Mouse (Mus musculus): Measurements from ENCODE around the gene Trmt5. TPM values are rescaled to one million over a fixed set of nuclear protein-coding genes. Genes with fewer than 3 reads are reported as not detected.

Trmt5 gene
- polyA plus RNA-seq, 1 experiment: 8.3 TPM

DNA sequence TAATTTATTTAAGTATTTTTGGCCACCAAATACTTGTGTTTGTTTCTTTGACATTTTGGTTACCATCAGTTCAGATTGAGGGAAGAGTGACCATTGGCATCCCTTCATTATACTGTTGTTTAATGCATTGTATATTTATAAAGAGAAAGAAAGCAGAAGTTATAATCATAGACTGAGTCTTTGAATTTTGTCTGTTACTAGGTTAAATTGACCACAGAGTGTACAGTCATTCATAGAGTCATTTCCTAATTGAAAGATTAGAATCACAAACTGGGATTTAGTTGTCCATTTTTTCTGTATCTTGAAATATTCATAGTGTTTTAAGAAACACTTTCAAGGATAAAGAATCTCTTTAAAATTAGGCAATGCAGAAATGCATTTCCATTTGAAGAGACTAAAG is 55.0 kb downstream of the Trmt5 start:
- no peak for TF ChIP-seq CEBPB (IDR thresholded peaks at IDR 0.05; ENCODE audit: low read depth)
- no peak for TF ChIP-seq CTCF (IDR thresholded peaks at IDR 0.05; ENCODE audit: control insufficient read depth, insufficient read depth, insufficient read length)
- TF ChIP-seq USF1 (IDR thresholded peaks at IDR 0.05; ENCODE audit: low read depth): no peak
- TF ChIP-seq FOSL1 (IDR thresholded peaks at IDR 0.05; ENCODE audit: insufficient read depth, low read length, poor library complexity, severe bottlenecking): no peak
- TF ChIP-seq MAX (IDR thresholded peaks at IDR 0.05): no peak
- Histone ChIP-seq H3ac (ENCODE audit: control insufficient read depth, insufficient read length, low read depth) (no peak overlapping the region), H3K27me3 (ENCODE audit: control insufficient read depth, insufficient read depth, insufficient read length) (no peaks in the 10 kb centered on the region), H3K4me3 (ENCODE audit: insufficient read depth, poor library complexity, severe bottlenecking) (no peak overlapping the region), H3K36me3 (ENCODE audit: control insufficient read depth, insufficient read depth) (no peaks in the 10 kb centered on the region), H3K79me2 (ENCODE audit: control insufficient read depth, insufficient read depth) (peaks cover 20% of the 10 kb centered on the region), H3K79me3 (ENCODE audit: low read depth) (no peaks in the 10 kb centered on the region)

DNA sequence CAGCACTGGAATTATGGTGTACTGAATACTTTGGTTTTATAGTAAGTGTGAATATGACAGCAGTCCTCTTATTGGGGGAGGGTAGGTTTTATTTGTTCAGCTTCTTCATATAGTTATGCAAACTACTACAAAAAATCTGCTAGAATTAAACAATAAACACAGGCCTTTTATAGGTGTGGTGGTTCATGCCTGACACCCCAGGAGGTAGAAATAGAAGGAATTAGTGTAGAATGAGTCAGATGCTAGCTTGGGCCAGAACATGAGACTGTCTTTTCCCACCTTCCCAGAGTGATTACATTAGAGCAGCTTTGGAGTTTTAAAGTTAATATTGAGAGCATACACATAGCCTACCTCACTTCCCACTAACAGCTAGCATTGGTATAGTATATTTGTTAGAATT is 56.3 kb downstream of the Trmt5 start:
- Histone ChIP-seq H3K79me2 (ENCODE audit: control insufficient read depth, insufficient read depth) (peaks cover 15% of the 10 kb centered on the region), H3K4me3 (ENCODE audit: insufficient read depth, poor library complexity, severe bottlenecking) (no peak overlapping the region), H3ac (ENCODE audit: control insufficient read depth, insufficient read length, low read depth) (no peak overlapping the region), H3K27me3 (ENCODE audit: control insufficient read depth, insufficient read depth, insufficient read length) (no peaks in the 10 kb centered on the region), H3K36me3 (ENCODE audit: control insufficient read depth, insufficient read depth) (no peaks in the 10 kb centered on the region), H3K79me3 (ENCODE audit: low read depth) (no peaks in the 10 kb centered on the region)
- no peak for TF ChIP-seq CTCF (IDR thresholded peaks at IDR 0.05; ENCODE audit: control insufficient read depth, insufficient read depth, insufficient read length)
- TF ChIP-seq MYOD1 (IDR thresholded peaks at IDR 0.05; ENCODE audit: control insufficient read depth, insufficient read length, low read depth): no peak
- no peak for TF ChIP-seq USF1 (IDR thresholded peaks at IDR 0.05; ENCODE audit: low read depth)
- no peak for TF ChIP-seq MYOG (IDR thresholded peaks at IDR 0.05; ENCODE audit: control insufficient read depth, extremely low read depth, insufficient read length)
- TF ChIP-seq FOSL1 (IDR thresholded peaks at IDR 0.05; ENCODE audit: insufficient read depth, low read length, poor library complexity, severe bottlenecking): no peak
- no peak for TF ChIP-seq CEBPB (IDR thresholded peaks at IDR 0.05; ENCODE audit: low read depth)
- TF ChIP-seq MAX (IDR thresholded peaks at IDR 0.05): no peak

Other genes starting within 250 kb of the Trmt5 start
- 72.4 TPM for gene Six1, start 232.8 kb downstream of the Trmt5 start, polyA plus RNA-seq (2012; fragmentation: generic; extraction: Trizol)
- gene Six4, start 173.3 kb downstream of the Trmt5 start, polyA plus RNA-seq (2012; fragmentation: generic; extraction: Trizol): 5.4 TPM
- gene Mnat1, start 163.0 kb downstream of the Trmt5 start, polyA plus RNA-seq (2012; fragmentation: generic; extraction: Trizol): 30.9 TPM
- gene Slc38a6, start 69 bp upstream of the Trmt5 start, polyA plus RNA-seq (2012; fragmentation: generic; extraction: Trizol): 13.1 TPM

Data from C2C12 (cell line).